Mouse (Mus musculus): ENCODE measurements around the gene Ccnk. TPM values are rescaled to one million over a fixed set of nuclear protein-coding genes. Genes with fewer than 3 reads are reported as not detected.

The Ccnk gene
- total and polyA plus RNA-seq, 2 experiments from 2014 or later: 1.9 to 13.5 TPM

DNA sequence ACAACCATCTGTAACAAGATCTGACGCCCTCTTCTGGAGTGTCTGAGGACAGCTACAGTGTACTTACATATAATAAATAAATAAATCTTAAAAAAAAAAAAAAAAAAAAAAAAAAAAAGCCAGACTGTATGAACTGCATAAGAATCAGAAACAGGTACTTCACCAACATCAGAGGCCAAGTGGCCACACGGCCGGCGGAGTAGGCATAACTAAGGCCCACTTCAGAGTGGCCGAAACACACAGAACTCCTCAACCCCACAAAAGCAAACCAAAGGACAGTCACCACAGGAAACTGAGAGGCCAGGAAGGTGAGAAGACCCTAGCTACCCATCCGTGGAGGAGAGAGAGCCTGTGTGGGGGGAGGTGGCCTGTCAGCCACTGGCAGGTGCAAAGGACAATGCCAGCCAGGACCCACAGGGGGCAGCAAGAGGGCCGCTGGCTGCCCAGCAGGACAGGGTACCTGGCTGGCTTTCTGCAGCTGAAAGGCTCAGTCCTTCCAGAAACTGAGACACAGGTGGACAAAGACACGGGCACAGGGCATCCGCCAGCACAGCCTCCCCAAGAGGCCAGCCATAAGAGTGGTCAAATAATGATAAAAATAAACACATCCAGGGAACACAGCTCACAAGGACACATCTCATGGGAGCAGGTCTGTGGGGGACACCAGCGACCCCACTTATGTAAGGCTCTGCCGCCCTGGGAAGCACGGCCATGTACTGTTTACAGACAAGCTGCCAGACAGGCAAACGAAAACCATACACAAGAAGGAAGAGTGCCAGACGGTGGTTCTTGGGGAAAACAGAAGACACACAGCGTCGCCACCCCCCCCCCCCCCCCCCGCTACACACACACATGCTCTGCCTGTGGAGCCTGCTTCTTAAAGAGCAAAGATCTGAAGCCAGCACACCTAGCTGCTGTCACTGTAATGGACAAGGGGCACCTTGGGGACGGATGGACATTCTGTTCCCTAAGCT is 51.7 kb downstream of the Ccnk start:
- peaks cover 2% of the 10 kb centered on the region; the same call in 1 of the 2 replicates for H3K4me1 ChIP-seq (ENCODE audit: insufficient read depth)
- no peaks in the 10 kb centered on the region for H3K36me3 ChIP-seq (ENCODE audit: insufficient read depth)
- no peaks in the 10 kb centered on the region for H3K27me3 ChIP-seq (ENCODE audit: insufficient read depth, low read length)
- no peak overlapping the region for H3K4me3 ChIP-seq (ENCODE audit: low read depth, low read length)
- DNase-seq: no peak
- H3K27ac ChIP-seq (ENCODE audit: low read depth, low read length): no peak overlapping the region
- H3K9me3 ChIP-seq (ENCODE audit: low read length): no peaks in the 10 kb centered on the region
- no peak overlapping the region for H3K9ac ChIP-seq
- WGBS: 49% methylated on average over 16 of the region's 18 CpGs
- peak; percentile 41; the same call in 1 of the 2 replicates for TF ChIP-seq CTCF (IDR thresholded peaks at IDR 0.05; ENCODE audit: low read depth)
- no peak overlapping the region for H3K4me2 ChIP-seq (ENCODE audit: low read depth)
- ATAC-seq: peak; percentile 42; the same call in 1 of the 2 replicates

DNA sequence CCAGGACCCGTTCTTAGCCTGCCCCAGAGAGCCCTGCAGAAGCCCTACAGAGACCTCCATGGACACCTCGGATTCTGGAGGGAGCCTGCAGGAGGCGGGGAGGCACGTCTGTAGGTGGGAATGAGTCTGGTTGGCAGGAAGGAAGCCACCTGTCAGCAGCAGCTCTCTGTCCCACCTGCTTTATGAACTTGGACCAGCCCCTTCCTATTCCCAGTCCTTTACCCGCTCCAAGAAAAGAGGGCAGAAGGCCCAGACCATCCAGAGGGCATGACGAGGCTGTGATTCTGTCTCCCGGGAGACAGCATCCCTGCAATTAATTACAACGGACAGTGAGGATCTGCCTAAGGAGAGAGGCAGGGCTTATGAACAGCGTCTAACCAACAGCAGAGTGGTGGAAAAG is 52.5 kb downstream of the Ccnk start:
- ATAC-seq (peak; percentile 28; the same call in 1 of the 2 replicates), DNase-seq (no peak)
- Histone ChIP-seq H3K9ac (no peak overlapping the region), H3K4me2 (ENCODE audit: low read depth) (no peak overlapping the region), H3K27me3 (ENCODE audit: insufficient read depth, low read length) (no peaks in the 10 kb centered on the region), H3K9me3 (ENCODE audit: low read length) (no peaks in the 10 kb centered on the region), H3K4me3 (ENCODE audit: low read depth, low read length) (no peak overlapping the region), H3K36me3 (ENCODE audit: insufficient read depth) (no peaks in the 10 kb centered on the region), H3K27ac (ENCODE audit: low read depth, low read length) (no peak overlapping the region), H3K4me1 (ENCODE audit: insufficient read depth) (peaks cover 2% of the 10 kb centered on the region; the same call in 1 of the 2 replicates)
- 23% methylated on average over 9 of the region's 9 CpGs for WGBS
- no peak for TF ChIP-seq CTCF (IDR thresholded peaks at IDR 0.05; ENCODE audit: low read depth)

- Histone ChIP-seq H3K9ac (no peak overlapping the region), H3K36me3 (ENCODE audit: insufficient read depth) (no peaks in the 10 kb centered on the region), H3K27ac (ENCODE audit: low read depth, low read length) (no peak overlapping the region), H3K27me3 (ENCODE audit: insufficient read depth, low read length) (no peaks in the 10 kb centered on the region), H3K4me3 (ENCODE audit: low read depth, low read length) (no peak overlapping the region), H3K9me3 (ENCODE audit: low read length) (no peaks in the 10 kb centered on the region), H3K4me1 (ENCODE audit: insufficient read depth) (peaks cover 4% of the 10 kb centered on the region; the same call in 1 of the 2 replicates), H3K4me2 (ENCODE audit: low read depth) (no peak overlapping the region)
- no peak for DNase-seq
- TF ChIP-seq CTCF (IDR thresholded peaks at IDR 0.05; ENCODE audit: low read depth): no peak
- ATAC-seq: no peak
- 92% methylated on average over 6 of the region's 6 CpGs for WGBS
Measured at GRCm38 (mm10) chr12:108233736-108234135, 54.4 kb downstream of the Ccnk start.

- H3K4me2 ChIP-seq (ENCODE audit: low read depth): no peak overlapping the region
- H3K27me3 ChIP-seq (ENCODE audit: insufficient read depth, low read length): no peaks in the 10 kb centered on the region
- H3K9me3 ChIP-seq (ENCODE audit: low read length): no peaks in the 10 kb centered on the region
- no peak overlapping the region for H3K9ac ChIP-seq
- no peak for DNase-seq
- H3K4me3 ChIP-seq (ENCODE audit: low read depth, low read length): no peak overlapping the region
- 77% methylated on average over 14 of the region's 14 CpGs for WGBS
- no peak for TF ChIP-seq CTCF (IDR thresholded peaks at IDR 0.05; ENCODE audit: low read depth)
- peaks cover 15% of the 10 kb centered on the region for H3K4me1 ChIP-seq (ENCODE audit: insufficient read depth)
- no peak overlapping the region for H3K27ac ChIP-seq (ENCODE audit: low read depth, low read length)
- no peaks in the 10 kb centered on the region for H3K36me3 ChIP-seq (ENCODE audit: insufficient read depth)
- ATAC-seq: no peak
Measured at GRCm38 (mm10) chr12:108234832-108235602, 55.6 kb downstream of the Ccnk start.

- Histone ChIP-seq H3K4me3 (ENCODE audit: low read depth, low read length) (no peak overlapping the region), H3K4me2 (ENCODE audit: low read depth) (no peak overlapping the region), H3K27ac (ENCODE audit: low read depth, low read length) (no peak overlapping the region), H3K9ac (no peak overlapping the region), H3K4me1 (ENCODE audit: insufficient read depth) (peaks cover 26% of the 10 kb centered on the region), H3K9me3 (ENCODE audit: low read length) (no peaks in the 10 kb centered on the region), H3K36me3 (ENCODE audit: insufficient read depth) (no peaks in the 10 kb centered on the region), H3K27me3 (ENCODE audit: insufficient read depth, low read length) (no peaks in the 10 kb centered on the region)
- ATAC-seq: no peak
- no peak for TF ChIP-seq CTCF (IDR thresholded peaks at IDR 0.05; ENCODE audit: low read depth)
- no peak for DNase-seq
- 60% methylated on average over 18 of the region's 18 CpGs for WGBS
Measured at GRCm38 (mm10) chr12:108235976-108236555, 56.7 kb downstream of the Ccnk start.

DNA sequence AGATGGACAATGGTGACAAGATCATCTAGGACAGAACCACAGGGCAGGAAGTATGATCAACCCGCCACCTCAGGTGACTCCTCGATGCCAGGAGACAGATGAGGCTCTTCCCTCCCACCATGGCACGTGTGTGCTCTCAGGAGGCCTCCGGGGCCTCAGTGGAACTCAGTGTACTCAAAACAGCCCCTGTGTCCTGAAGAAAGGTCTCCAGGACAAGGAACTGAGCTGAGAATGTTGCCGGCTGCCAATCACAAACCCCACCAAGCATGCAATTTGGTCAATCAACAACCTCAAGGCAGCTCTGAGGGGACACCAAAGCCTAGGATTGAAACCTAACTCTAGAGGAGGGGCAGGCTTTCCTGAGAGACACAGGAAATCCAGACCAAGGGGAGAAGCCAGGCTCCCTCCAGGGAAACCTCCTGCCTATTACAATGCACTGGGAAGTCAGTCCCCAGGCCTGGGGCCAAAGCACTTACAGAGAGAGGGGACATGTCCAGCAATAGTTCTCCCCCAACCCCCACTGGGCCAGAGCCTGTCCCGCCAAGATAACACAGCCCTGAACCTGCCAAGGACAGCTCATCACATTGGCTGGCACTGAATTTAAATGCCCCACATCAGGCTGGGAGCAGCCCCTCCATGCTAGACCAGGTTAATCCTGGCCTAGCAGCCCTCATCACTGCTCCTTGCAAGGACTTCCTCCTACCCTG is 58.1 kb downstream of the Ccnk start:
- no peaks in the 10 kb centered on the region for H3K9me3 ChIP-seq (ENCODE audit: low read length)
- H3K27ac ChIP-seq (ENCODE audit: low read depth, low read length): no peak overlapping the region
- TF ChIP-seq CTCF (IDR thresholded peaks at IDR 0.05; ENCODE audit: low read depth): no peak
- no peaks in the 10 kb centered on the region for H3K27me3 ChIP-seq (ENCODE audit: insufficient read depth, low read length)
- peaks cover 33% of the 10 kb centered on the region for H3K4me1 ChIP-seq (ENCODE audit: insufficient read depth)
- no peak overlapping the region for H3K9ac ChIP-seq
- H3K36me3 ChIP-seq (ENCODE audit: insufficient read depth): no peaks in the 10 kb centered on the region
- ATAC-seq: no peak
- WGBS: 75% methylated on average over 6 of the region's 6 CpGs
- DNase-seq: no peak
- H3K4me3 ChIP-seq (ENCODE audit: low read depth, low read length): no peak overlapping the region
- no peak overlapping the region for H3K4me2 ChIP-seq (ENCODE audit: low read depth)
